Mouse (Mus musculus): Measurements from ENCODE around the gene Gcnt2. TPM values are rescaled to one million over a fixed set of nuclear protein-coding genes. Genes with fewer than 3 reads are reported as not detected.
A peak's percentile ranks its signal among the peaks of the same experiment; 100 is the strongest.

Gene Gcnt2
- polyA plus RNA-seq, 1 experiment, result not detected

GRCm38 (mm10) chr13:40847898-40848297, 11.7 kb upstream of the Gcnt2 start:
- H3K4me3 ChIP-seq (replicated peaks), result no peak overlapping the region
- TF ChIP-seq GATA1 (IDR thresholded peaks at IDR 0.05; ENCODE audit: low read length), result no peak
- H3K4me1 ChIP-seq (ENCODE audit: control insufficient read depth), result no peaks in the 10 kb centered on the region
- no peaks in the 10 kb centered on the region for H3K36me3 ChIP-seq (ENCODE audit: control insufficient read depth)
- H3K27me3 ChIP-seq (ENCODE audit: control insufficient read depth), result no peaks in the 10 kb centered on the region
- no peaks in the 10 kb centered on the region for H3K9me3 ChIP-seq (ENCODE audit: control insufficient read depth, low read length)

DNA sequence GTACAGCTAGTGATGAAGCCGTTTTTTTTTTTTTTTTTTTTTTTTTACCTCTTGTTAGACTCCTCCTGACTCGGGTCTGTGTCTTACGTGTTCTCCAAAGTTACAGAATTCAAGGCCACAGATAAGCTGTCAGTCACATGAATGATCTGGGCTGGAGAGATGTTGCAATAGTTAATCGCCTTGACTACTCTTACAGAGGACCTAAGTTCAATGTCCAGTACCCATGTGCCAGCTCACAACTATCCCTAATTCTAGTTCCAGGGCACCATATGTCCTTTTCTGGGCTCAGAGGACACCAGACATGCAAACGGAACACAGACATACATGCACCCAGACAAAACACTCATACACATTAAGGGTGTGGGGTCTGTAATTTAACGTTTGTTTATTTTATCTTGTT, 8.9 kb upstream of the Gcnt2 start:
- Histone ChIP-seq H3K4me1 (ENCODE audit: control insufficient read depth) (no peaks in the 10 kb centered on the region; the same call in 1 of the 2 replicates), H3K4me3 (replicated peaks) (no peak overlapping the region), H3K9me3 (ENCODE audit: control insufficient read depth, low read length) (no peaks in the 10 kb centered on the region), H3K36me3 (ENCODE audit: control insufficient read depth) (no peaks in the 10 kb centered on the region), H3K27me3 (ENCODE audit: control insufficient read depth) (peaks cover 4% of the 10 kb centered on the region; the same call in 1 of the 2 replicates)
- no peak for TF ChIP-seq TAL1 (IDR thresholded peaks at IDR 0.05; ENCODE audit: low read length)
- no peak for TF ChIP-seq GATA1 (IDR thresholded peaks at IDR 0.05; ENCODE audit: low read length)

GRCm38 (mm10) chr13:40851281-40851680, 8.3 kb upstream of the Gcnt2 start:
- Histone ChIP-seq H3K27me3 (ENCODE audit: control insufficient read depth) (peaks cover 4% of the 10 kb centered on the region; the same call in 1 of the 2 replicates), H3K36me3 (ENCODE audit: control insufficient read depth) (no peaks in the 10 kb centered on the region), H3K9me3 (ENCODE audit: control insufficient read depth, low read length) (no peaks in the 10 kb centered on the region), H3K4me3 (replicated peaks) (no peak overlapping the region), H3K4me1 (ENCODE audit: control insufficient read depth) (no peaks in the 10 kb centered on the region; the same call in 1 of the 2 replicates)
- TF ChIP-seq GATA1 (IDR thresholded peaks at IDR 0.05; ENCODE audit: low read length), result no peak
- no peak for TF ChIP-seq TAL1 (IDR thresholded peaks at IDR 0.05; ENCODE audit: low read length)

- TF ChIP-seq GATA1 (IDR thresholded peaks at IDR 0.05; ENCODE audit: low read length) (no peak), TAL1 (IDR thresholded peaks at IDR 0.05; ENCODE audit: low read length) (no peak)
- Histone ChIP-seq H3K4me3 (replicated peaks) (no peak overlapping the region), H3K4me1 (ENCODE audit: control insufficient read depth) (no peaks in the 10 kb centered on the region; the same call in 1 of the 2 replicates), H3K27me3 (ENCODE audit: control insufficient read depth) (peaks cover 4% of the 10 kb centered on the region; the same call in 1 of the 2 replicates), H3K9me3 (ENCODE audit: control insufficient read depth, low read length) (no peaks in the 10 kb centered on the region), H3K36me3 (ENCODE audit: control insufficient read depth) (no peaks in the 10 kb centered on the region)
Measured at GRCm38 (mm10) chr13:40851961-40852360, 7.6 kb upstream of the Gcnt2 start.

GRCm38 (mm10) chr13:40852791-40853190, 6.8 kb upstream of the Gcnt2 start:
- Histone ChIP-seq H3K36me3 (ENCODE audit: control insufficient read depth) (no peaks in the 10 kb centered on the region), H3K4me1 (ENCODE audit: control insufficient read depth) (no peaks in the 10 kb centered on the region; the same call in 1 of the 2 replicates), H3K9me3 (ENCODE audit: control insufficient read depth, low read length) (no peaks in the 10 kb centered on the region), H3K27me3 (ENCODE audit: control insufficient read depth) (peaks cover 4% of the 10 kb centered on the region; the same call in 1 of the 2 replicates), H3K4me3 (replicated peaks) (no peak overlapping the region)
- TF ChIP-seq TAL1 (IDR thresholded peaks at IDR 0.05; ENCODE audit: low read length), result no peak
- TF ChIP-seq GATA1 (IDR thresholded peaks at IDR 0.05; ENCODE audit: low read length), result no peak

GRCm38 (mm10) chr13:40853842-40854241, 5.7 kb upstream of the Gcnt2 start:
- peaks cover 4% of the 10 kb centered on the region; the same call in 1 of the 2 replicates for H3K27me3 ChIP-seq (ENCODE audit: control insufficient read depth)
- peak overlapping the region; percentile 45 for H3K4me3 ChIP-seq (replicated peaks)
- H3K9me3 ChIP-seq (ENCODE audit: control insufficient read depth, low read length), result no peaks in the 10 kb centered on the region
- H3K36me3 ChIP-seq (ENCODE audit: control insufficient read depth), result no peaks in the 10 kb centered on the region
- TF ChIP-seq GATA1 (IDR thresholded peaks at IDR 0.05; ENCODE audit: low read length), result no peak
- TF ChIP-seq TAL1 (IDR thresholded peaks at IDR 0.05; ENCODE audit: low read length), result no peak
- H3K4me1 ChIP-seq (ENCODE audit: control insufficient read depth), result no peaks in the 10 kb centered on the region; the same call in 1 of the 2 replicates

GRCm38 (mm10) chr13:40854451-40855058, 5.0 kb upstream of the Gcnt2 start:
- no peaks in the 10 kb centered on the region for H3K9me3 ChIP-seq (ENCODE audit: control insufficient read depth, low read length)
- H3K36me3 ChIP-seq (ENCODE audit: control insufficient read depth), result no peaks in the 10 kb centered on the region
- H3K4me1 ChIP-seq (ENCODE audit: control insufficient read depth), result no peaks in the 10 kb centered on the region; the same call in 1 of the 2 replicates
- TF ChIP-seq TAL1 (IDR thresholded peaks at IDR 0.05; ENCODE audit: low read length) (no peak), GATA1 (IDR thresholded peaks at IDR 0.05; ENCODE audit: low read length) (no peak)
- H3K4me3 ChIP-seq (replicated peaks), result peak overlapping the region; percentile 45
- H3K27me3 ChIP-seq (ENCODE audit: control insufficient read depth), result peaks cover 4% of the 10 kb centered on the region; the same call in 1 of the 2 replicates

GRCm38 (mm10) chr13:40855266-40855665, 4.3 kb upstream of the Gcnt2 start:
- no peak overlapping the region for H3K4me3 ChIP-seq (replicated peaks)
- H3K36me3 ChIP-seq (ENCODE audit: control insufficient read depth), result no peaks in the 10 kb centered on the region
- peaks cover 4% of the 10 kb centered on the region; the same call in 1 of the 2 replicates for H3K27me3 ChIP-seq (ENCODE audit: control insufficient read depth)
- H3K4me1 ChIP-seq (ENCODE audit: control insufficient read depth), result no peaks in the 10 kb centered on the region; the same call in 1 of the 2 replicates
- no peak for TF ChIP-seq TAL1 (IDR thresholded peaks at IDR 0.05; ENCODE audit: low read length)
- H3K9me3 ChIP-seq (ENCODE audit: control insufficient read depth, low read length), result no peaks in the 10 kb centered on the region

GRCm38 (mm10) chr13:40856786-40857185, 2.8 kb upstream of the Gcnt2 start:
- peaks cover 4% of the 10 kb centered on the region; the same call in 1 of the 2 replicates for H3K27me3 ChIP-seq (ENCODE audit: control insufficient read depth)
- TF ChIP-seq TAL1 (IDR thresholded peaks at IDR 0.05; ENCODE audit: low read length) (no peak), GATA1 (IDR thresholded peaks at IDR 0.05; ENCODE audit: low read length) (no peak)
- no peaks in the 10 kb centered on the region; the same call in 1 of the 2 replicates for H3K4me1 ChIP-seq (ENCODE audit: control insufficient read depth)
- no peaks in the 10 kb centered on the region for H3K9me3 ChIP-seq (ENCODE audit: control insufficient read depth, low read length)
- no peak overlapping the region for H3K4me3 ChIP-seq (replicated peaks)
- H3K36me3 ChIP-seq (ENCODE audit: control insufficient read depth), result no peaks in the 10 kb centered on the region

Data from erythroblast, embryonic 14.5 days (primary cell).